ENCODE assay signal across 8 mouse cellular contexts in the genomic region with DNA sequence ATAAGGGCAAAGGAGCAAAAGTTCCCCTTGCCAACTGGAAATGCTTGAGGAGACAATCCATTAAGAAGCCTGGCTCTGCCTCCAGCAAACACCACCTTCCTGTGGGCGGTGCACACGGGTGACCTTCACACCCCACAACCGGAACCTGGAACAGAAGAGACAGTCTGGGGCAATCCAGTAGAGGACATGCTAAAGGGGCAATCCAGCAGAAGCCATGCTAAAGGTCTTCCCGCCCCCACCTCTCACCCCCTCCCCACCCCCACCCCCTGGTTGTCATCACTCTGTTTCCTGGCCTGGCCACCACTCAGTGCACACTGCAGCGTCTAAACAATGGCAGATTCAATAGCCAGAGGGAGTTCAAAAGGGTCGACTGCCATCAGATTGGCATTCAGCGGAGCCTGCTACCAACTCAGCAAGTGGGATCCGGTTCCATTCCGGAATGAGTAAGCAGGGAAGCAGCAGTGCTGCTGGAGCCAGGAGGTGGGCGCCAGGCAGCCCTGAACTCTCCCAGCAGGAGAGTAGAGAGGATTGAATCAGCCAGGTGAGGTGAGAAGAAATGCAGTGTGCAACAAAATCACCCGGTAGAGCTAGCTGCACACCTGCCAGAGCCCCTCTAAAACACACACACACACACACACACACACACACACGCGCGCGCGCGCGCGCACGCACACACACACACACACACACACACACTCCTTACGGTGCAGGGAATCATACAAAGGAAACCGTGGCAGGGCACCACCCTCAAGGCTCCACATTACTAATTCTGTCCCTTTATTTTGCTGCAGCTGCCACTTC.
DNase-seq lines count a peak whose midpoint lies in the region; ATAC-seq and TF ChIP-seq lines count a peak whose summit lies in the region.

No protein-coding gene starts in this region.

- peaks cover 3% of the 10 kb centered on the region for H3K4me1 ChIP-seq in lung, adult 2 months (ENCODE audit: control insufficient read depth, insufficient read depth, low read length)
- peaks cover 14% of the 10 kb centered on the region for H3K4me1 ChIP-seq in olfactory bulb, adult 2 months (ENCODE audit: control insufficient read depth, insufficient read depth, low read length)

- TF ChIP-seq POLR2A in lung, adult 2 months (IDR thresholded peaks at IDR 0.05; ENCODE audit: borderline replicate concordance, extremely low read depth, low read depth, low read length): no peak
- no peak for TF ChIP-seq POLR2A in olfactory bulb, adult 2 months (IDR thresholded peaks at IDR 0.05; ENCODE audit: insufficient read depth, low read depth, low read length)

- ATAC-seq in erythroid progenitor cell, adult 5-6 weeks (replicated peaks; ENCODE audit: low FRiP score, poor library complexity, severe bottlenecking): no peak

- no peak overlapping the region for H3K4me3 ChIP-seq in lung, adult 2 months (replicated peaks; ENCODE audit: extremely low read depth, low read depth, low read length)
- peak overlapping the region; percentile 16; the same call in 1 of the 2 replicates for H3K4me3 ChIP-seq in olfactory bulb, adult 2 months (ENCODE audit: insufficient read depth, low read depth, low read length)

- no peak for TF ChIP-seq CTCF in lung, adult 2 months (IDR thresholded peaks at IDR 0.05; ENCODE audit: insufficient read depth, low read length)
- TF ChIP-seq CTCF in olfactory bulb, adult 2 months (IDR thresholded peaks at IDR 0.05; ENCODE audit: insufficient read depth, low read depth, low read length): no peak

- 30% methylated on average over 22 of the region's 22 CpGs for WGBS in lung, adult 2 months
- WGBS in olfactory bulb, adult 2 months: 41% methylated on average over 22 of the region's 22 CpGs

- intact Hi-C loops in heart, postnatal 36 days (cut with DNase I): no loop called here

- 0 out of 2 replicates have a peak overlapping the region, but pooled peaks have one; percentile 45 for H3K27ac ChIP-seq in olfactory bulb, adult 2 months (ENCODE audit: insufficient read depth, low read depth, low read length)

- DNase-seq in heart, adult 11 months: peak; percentile 94
- no peak for DNase-seq in heart, postnatal 36 days
- peak; percentile 65 for DNase-seq in forelimb bud, embryonic 11.5 days (ENCODE audit: low read depth, low spot score)
- DNase-seq in kidney, adult 18-20 months: peak; percentile 62
- peak; percentile 32 for DNase-seq in lung, adult 2 months
- DNase-seq in cerebellum, postnatal 36 days: no peak

Comparison
In these comparisons a context has a peak if more than half of its experiments do, and no peak if none do; other contexts are left out.
1. DNase-seq: peak in heart, adult 11 months (single experiment), forelimb bud, embryonic 11.5 days (single experiment), kidney, adult 18-20 months (single experiment) and lung, adult 2 months (single experiment); none in heart, postnatal 36 days (0 of 2) and cerebellum, postnatal 36 days (0 of 2).